Mouse (Mus musculus) thymus, adult 18-20 months (tissue): Measurements from ENCODE around the gene B3gnt2.

Source experiments
- DNase-seq, 2 experiments: peaks; one replicate each; pipeline ENCODE4 v3.0.0; 2022; ENCODE audit warnings: mixed read lengths in 2 of 2

B3gnt2 gene

GRCm38 (mm10) chr11:22846960-22847731 lies 13.6 kb downstream of the B3gnt2 start:
- DNase-seq, result no peak

- DNase-seq, result peak in 1 of 2 experiments; percentile 57
Measured at GRCm38 (mm10) chr11:22846093-22846835, 14.5 kb downstream of the B3gnt2 start.

GRCm38 (mm10) chr11:22844754-22845718 lies 15.7 kb downstream of the B3gnt2 start:
- DNase-seq, result no peak

- DNase-seq, result no peak
Measured at GRCm38 (mm10) chr11:22839456-22839855, 21.3 kb downstream of the B3gnt2 start.

- no peak for DNase-seq
Measured at GRCm38 (mm10) chr11:22838361-22838760, 22.4 kb downstream of the B3gnt2 start.

- no peak for DNase-seq
Measured at GRCm38 (mm10) chr11:22836269-22836668, 24.5 kb downstream of the B3gnt2 start.

GRCm38 (mm10) chr11:22832600-22832999 lies 28.2 kb downstream of the B3gnt2 start:
- DNase-seq, result no peak

GRCm38 (mm10) chr11:22831916-22832315 lies 28.8 kb downstream of the B3gnt2 start:
- DNase-seq, result no peak

- DNase-seq, result no peak
Measured at GRCm38 (mm10) chr11:22830684-22831083, 30.1 kb downstream of the B3gnt2 start.

- DNase-seq, result no peak
Measured at GRCm38 (mm10) chr11:22830179-22830611, 30.6 kb downstream of the B3gnt2 start.

- no peak for DNase-seq
Measured at GRCm38 (mm10) chr11:22828988-22829632, 31.7 kb downstream of the B3gnt2 start.

GRCm38 (mm10) chr11:22827514-22828080 lies 33.2 kb downstream of the B3gnt2 start:
- no peak for DNase-seq

GRCm38 (mm10) chr11:22826665-22827064 lies 34.1 kb downstream of the B3gnt2 start:
- no peak for DNase-seq

- no peak for DNase-seq
Measured at GRCm38 (mm10) chr11:22826051-22826450, 34.7 kb downstream of the B3gnt2 start.

- DNase-seq, result no peak
Measured at GRCm38 (mm10) chr11:22825548-22825947, 35.2 kb downstream of the B3gnt2 start.

GRCm38 (mm10) chr11:22824049-22824705 lies 36.6 kb downstream of the B3gnt2 start:
- no peak for DNase-seq

- no peak for DNase-seq
Measured at GRCm38 (mm10) chr11:22821243-22821642, 39.5 kb downstream of the B3gnt2 start.

GRCm38 (mm10) chr11:22818371-22818770 lies 42.4 kb downstream of the B3gnt2 start:
- DNase-seq, result no peak

GRCm38 (mm10) chr11:22815877-22816276 lies 44.9 kb downstream of the B3gnt2 start:
- peak; percentile 62 to 76 for DNase-seq

- no peak for DNase-seq
Measured at GRCm38 (mm10) chr11:22815143-22815542, 45.6 kb downstream of the B3gnt2 start.
